Mouse (Mus musculus): ENCODE measurements around the gene Ufsp1. TPM values are rescaled to one million over a fixed set of nuclear protein-coding genes. Genes with fewer than 3 reads are reported as not detected.

Gene Ufsp1
- total RNA-seq, 2 experiments from 2014 or later = 5.2 TPM; not detected in 1

DNA sequence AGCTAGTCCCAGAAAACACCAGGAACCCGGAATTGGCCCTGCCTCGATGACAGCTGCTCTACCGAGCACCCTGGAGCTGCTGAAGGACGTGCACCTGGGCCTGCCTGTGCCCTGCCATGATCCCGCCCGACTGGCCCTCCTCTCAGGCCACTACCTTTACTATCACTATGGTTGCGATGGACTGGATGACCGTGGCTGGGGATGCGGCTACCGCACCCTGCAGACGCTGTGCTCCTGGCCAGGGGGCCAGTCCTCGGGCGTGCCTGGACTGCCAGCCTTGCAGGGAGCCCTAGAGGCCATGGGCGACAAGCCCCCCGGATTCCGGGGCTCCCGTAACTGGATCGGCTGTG, 290 bp downstream of the Ufsp1 start:
- peak; percentile 6 for ATAC-seq (replicated peaks; ENCODE audit: poor library complexity, severe bottlenecking)

DNA sequence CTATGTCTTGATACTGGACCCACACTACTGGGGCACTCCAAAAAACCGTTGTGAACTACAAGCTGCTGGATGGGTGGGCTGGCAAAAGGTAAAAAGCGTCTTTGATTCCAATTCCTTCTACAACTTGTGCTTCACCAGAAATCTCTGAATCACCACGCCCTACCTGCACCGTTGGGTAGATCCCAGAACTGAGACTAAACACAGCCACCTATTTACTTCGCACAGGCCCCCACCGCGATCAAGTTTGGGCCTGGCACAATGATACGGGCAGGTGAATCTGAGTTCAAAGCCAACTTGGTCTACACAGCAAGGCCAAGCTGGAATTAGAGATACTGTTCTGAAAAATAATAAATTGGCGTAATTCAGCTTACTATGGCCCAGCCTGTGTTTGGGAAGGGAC, 867 bp downstream of the Ufsp1 start:
- ATAC-seq (replicated peaks; ENCODE audit: poor library complexity, severe bottlenecking) = no peak

DNA sequence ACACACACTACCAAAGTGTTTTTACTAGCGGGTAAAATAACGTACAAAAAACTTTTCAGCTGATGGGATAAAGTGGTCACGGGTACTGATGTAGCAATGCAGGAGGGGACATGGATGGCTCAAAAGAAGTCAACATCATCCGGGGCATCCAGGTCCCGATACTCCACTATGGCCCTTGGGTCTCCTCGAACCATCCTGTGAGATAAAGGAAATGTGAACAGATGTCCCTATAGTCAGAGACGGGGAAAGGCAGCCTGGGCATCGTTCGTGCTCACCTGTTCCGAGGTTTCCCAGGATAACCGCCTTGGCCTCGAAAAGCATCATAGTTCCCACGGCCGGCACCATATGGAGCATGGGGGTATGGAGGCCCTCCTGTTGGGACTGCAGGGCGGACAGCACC, 1.3 kb downstream of the Ufsp1 start:
- ATAC-seq (replicated peaks; ENCODE audit: poor library complexity, severe bottlenecking) = no peak

DNA sequence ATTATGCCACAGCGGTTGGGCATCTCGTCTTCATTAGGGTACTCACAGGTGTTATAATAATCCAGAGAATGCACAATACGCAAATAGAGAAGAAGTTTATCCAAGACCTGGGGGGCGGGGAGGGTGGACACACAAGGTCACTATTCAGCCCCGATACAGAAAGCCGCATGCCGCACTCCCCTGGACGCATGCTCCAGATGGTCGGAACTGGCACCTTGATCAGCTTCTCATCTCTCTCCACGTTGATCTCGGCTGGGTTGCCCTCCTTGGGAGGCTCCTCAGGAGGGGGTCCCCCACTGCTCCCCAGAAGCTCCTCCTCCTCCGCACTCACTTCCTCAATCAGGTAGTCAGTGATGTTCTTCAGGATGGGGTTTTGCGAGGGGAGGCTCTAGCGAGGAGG, 2.7 kb downstream of the Ufsp1 start:
- no peak for ATAC-seq (replicated peaks; ENCODE audit: poor library complexity, severe bottlenecking)

DNA sequence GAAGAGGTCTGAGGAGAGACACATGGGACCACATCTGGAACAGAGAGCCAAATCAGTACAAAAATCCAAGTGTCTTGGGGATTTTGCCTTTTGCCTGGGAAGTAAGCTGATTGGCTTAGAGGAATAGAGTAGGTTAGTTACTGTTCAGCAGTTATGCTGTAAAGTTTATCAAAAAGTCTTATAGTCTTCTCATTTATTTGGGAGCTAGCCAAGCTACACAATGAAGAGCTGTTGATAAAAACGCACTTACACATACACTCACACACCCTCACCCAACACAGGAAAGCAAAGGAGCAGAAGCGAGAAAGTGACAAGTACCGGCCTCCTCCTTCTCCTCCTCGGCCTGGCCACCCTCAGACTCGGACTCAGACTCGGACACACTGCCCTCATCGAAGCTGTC, 4.8 kb downstream of the Ufsp1 start:
- ATAC-seq (replicated peaks; ENCODE audit: poor library complexity, severe bottlenecking) = no peak

DNA sequence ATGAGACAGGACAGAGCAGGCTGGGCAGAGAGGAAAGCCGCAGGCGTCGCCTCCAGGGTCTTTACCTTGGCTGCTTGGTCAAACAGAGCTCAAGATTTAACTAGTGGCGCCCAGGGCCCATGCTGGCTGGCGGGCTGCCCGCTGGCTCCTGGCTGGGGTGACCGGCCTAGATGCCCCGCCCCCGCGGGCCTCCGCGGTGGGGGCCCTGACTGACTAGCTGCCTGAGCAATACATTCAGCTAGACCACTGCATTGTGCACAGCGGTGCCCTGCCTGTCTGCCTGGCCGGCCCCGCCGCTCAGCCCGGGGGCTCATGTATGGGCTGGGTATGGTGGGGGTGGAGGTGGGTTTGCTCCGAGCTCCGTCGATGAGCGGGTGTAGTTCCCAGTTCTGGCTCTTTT, 6.8 kb downstream of the Ufsp1 start:
- no peak for ATAC-seq (replicated peaks; ENCODE audit: poor library complexity, severe bottlenecking)

DNA sequence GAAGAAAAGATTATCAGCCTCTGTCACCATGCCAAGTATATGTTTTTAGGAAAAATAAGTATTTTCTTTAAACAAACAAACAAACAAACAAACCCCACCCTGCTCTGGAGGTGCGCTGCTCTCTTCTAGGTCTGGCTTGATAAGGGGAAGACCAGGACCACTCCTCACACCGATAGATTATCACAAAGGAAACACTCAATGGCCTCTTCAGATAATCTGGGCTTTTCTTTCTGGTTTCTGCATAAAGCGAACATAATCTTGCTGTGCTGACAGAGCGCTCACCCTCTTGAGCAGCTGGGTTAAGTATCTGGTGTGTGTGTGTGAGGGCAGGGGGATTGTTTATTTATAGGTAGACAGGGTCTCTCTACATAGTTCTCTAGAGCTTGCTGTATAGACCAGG, 9.2 kb downstream of the Ufsp1 start:
- ATAC-seq (replicated peaks; ENCODE audit: poor library complexity, severe bottlenecking) = no peak

DNA sequence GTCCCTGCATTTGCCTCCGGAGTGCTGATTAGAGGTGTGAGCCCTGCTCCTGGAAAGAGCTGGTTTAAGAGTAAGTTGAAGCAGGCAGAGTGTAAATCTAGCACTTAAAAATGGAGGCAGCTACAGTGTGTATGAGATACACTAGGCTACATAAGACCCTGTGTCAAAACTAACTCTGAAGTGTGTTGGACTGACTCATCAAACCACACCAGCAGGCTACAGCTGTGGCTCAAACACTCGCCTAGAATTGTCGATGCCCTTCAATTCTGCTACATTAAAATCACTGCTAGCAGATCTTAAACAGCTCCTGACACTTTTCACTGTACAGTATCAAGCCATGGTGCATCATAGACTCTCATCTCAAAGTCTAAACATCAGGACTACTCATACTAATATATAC, 9.7 kb downstream of the Ufsp1 start:
- ATAC-seq (replicated peaks; ENCODE audit: poor library complexity, severe bottlenecking) = no peak

DNA sequence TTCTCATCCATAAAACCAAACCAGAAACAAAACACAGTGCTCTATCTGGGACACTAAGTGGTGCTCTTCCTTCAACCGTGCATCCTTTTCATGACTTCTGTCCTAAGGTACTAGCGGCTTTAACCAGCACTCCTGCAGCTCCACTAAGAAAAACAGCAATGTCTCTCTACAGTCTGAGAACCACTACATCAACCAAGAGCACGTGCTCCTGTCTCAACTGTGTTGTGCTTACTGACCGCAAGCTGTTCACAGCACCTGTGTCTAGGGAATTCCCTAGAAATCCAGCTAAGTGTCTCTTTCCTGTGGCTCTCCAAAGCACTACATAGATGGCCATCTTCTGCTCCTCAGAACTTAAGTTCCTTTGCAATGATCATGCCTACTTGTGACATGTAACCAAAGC, 10.4 kb downstream of the Ufsp1 start:
- no peak for ATAC-seq (replicated peaks; ENCODE audit: poor library complexity, severe bottlenecking)

DNA sequence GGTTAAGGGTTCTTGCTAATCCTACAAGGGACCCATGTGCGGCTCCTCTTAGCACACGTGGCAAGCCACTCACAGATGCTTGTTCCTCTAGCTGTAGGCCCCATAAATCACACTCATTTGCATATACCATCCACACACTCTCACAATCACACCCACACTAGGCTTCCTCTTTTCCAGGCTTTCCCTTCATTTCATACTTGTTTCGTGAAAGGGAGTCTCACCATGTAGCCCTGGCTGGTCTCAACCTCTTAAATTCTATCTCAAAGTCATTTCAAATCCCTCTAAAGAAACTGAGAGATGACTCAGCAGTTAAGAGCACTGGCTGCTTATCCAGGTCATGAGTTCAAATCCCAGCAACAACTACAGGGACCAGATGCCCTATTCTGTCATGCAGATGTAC, 11.4 kb downstream of the Ufsp1 start:
- ATAC-seq (replicated peaks; ENCODE audit: poor library complexity, severe bottlenecking) = peak; percentile 60

DNA sequence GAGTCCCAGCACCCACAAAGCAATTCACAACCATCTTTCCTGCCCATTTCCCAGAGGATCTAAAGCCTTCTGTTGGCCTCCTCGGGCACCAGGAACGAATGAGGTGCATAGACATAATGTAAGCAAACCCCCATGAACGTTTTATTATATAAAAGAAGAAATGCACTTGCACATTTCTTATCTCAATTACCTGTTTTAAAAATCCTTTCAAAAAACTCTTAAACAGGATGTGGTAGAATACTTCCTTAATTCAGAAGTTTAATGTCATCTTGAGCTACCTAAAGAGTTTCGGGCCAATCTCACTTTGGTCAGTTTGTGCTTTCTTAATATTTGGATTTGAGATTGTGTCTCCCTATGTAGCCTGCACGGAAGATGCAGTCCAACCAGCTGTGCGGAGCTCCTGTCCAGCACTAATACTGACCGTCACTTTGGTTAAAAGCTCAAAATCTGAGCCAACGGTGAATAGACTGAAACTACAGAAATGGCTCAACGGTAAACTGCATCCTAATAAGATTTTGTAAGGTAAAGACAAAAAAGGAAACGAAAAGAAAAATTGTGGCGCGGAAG, 12.1 kb downstream of the Ufsp1 start:
- ATAC-seq (replicated peaks; ENCODE audit: poor library complexity, severe bottlenecking) = no peak

DNA sequence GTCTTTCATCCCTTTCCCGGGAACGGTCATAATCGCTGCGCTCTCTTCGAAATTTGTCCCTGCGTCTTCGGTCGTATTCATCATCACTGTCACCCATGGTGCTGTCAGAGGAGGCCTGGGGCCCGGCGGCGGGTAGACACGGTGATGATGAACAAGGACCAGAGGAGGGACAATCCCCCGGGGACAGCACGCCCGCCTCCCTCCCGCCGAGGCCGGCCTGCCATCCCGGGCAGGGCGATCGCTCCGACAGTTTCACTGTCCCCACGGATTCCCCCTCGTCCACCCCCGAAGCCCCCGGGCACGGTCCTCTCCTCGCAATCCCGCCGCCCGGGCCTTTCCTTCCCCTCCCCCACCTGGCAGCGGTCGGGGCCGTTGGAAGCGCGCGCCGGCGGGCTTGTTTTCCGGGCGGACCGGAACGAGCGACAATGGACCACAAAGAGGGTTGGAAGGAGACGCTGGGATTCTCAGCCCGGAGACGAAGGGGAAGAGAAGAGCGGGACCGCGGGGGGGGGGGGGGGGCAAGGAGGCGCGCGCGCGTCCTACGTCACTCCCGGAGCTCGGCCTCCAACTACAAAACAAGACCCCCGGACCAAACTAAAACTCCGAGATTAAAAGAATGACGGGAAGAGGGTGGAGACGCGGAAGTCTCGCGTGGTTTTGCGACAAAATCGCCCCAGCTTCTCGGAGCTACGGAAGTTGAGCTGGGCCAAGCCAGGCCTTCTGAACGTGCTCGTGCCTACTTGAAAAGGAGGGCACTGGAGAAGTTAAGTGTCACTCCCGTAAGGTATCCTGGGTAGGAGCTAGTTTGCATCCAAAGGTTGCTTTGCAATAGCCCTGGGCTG, 12.9 kb downstream of the Ufsp1 start, which contains the start of gene Srrt:
Srrt (minus strand) TSS at position 604 of the 842 bp plus-strand sequence.
- peak; percentile 72 for ATAC-seq (replicated peaks; ENCODE audit: poor library complexity, severe bottlenecking)

DNA sequence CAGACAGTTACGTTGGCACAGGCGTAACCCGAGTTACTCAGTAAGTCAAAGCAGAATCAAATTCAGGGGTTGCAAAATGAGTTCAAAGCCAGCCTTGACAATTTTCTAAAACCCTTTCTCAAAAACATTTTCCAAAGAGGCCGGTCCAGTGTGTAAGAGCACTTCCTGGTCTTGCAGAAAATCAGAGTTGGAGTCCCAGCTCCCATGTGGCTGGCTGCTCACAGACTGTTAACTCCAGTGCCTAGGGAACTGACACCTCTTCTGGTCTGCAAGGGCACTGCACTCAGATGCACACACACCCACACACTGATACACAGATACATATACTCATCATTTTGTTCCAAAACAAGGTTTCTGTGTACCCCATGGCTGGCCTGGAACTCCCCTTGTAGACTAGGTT, 13.9 kb downstream of the Ufsp1 start:
- ATAC-seq (replicated peaks; ENCODE audit: poor library complexity, severe bottlenecking) = no peak

DNA sequence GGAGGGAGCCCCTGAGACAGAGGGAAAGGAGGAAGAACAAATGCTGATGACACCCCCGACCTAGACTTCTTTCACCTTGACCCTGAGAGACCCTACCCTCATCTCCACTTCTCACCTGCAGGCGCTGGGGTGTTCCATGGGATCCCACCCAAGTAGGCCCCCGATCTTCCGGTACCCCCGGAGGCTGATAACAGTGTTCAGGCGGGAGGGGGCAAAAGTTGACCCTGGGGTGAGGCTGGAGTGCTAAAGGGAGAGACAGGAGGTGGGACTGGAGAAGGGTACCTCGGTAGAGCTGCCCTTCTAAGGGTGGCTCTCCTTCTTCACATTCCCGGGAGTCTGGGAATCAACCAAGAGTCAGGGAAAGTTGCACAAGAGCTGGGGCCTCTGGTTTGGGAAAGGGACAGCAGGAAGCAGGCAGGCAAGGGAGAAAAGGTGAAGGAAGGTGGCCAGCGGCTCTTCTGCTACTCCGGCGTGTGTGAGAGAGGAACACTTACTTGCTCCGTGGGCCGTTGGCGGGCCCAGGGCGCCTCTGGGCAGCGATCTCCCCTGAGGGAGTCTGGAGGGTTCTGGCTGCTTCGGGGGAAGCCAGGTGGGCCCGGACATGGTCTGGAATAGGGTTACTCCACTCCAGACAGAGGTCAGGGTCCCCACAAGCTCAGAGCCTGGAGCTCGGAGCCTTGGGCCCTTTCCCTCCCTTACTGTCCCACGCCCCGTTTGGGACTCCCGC, 19.2 kb downstream of the Ufsp1 start:
- ATAC-seq (replicated peaks; ENCODE audit: poor library complexity, severe bottlenecking) = peak; percentile 7; the same call in 1 of the 2 replicates

DNA sequence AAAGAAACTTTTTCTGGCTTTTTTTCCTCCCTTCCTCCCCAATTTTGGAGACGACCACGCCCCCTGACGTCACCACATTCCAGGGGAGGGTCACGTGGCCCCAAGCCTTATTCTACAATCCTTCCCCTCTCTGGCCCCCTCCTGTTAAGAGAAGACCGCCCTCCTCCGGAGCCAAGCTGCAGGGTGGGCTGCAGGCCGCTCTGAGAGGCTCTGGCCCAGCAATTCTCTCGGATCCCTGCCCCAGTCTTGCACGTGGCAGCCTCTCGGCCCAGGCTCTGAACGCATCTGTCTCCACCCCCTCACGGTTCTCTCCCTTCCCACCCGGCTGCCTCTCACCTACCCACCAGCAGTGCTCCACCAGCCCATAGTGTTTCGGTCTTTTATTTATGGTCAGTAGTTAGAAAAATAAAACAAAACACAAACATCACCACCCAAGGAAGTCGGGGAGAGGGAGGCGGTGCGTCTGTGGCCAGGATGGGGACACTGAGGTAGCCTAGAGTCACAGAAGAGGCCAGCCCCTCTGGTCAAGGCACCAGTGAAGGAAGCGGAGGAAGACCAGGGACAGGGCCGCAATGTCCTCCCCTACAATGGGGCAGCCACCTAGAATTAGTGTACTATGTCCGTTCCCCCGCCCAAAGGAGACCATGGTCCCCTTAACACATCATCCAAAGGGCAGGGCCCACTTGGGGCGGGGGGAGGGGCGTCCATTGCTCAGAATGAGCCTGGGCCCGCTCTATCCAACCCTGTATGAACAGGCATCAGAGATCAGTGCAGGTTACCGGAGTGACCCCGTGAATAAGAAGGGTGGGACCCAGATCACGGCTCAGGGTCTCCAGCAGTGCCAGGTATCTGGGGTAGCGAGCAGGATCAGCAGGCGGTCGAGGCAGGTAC, 20.0 kb downstream of the Ufsp1 start, which contains the start of gene Trip6:
Trip6 (minus strand) TSS at position 212 of the 891 bp plus-strand sequence.
- ATAC-seq (replicated peaks; ENCODE audit: poor library complexity, severe bottlenecking) = peak; percentile 31

DNA sequence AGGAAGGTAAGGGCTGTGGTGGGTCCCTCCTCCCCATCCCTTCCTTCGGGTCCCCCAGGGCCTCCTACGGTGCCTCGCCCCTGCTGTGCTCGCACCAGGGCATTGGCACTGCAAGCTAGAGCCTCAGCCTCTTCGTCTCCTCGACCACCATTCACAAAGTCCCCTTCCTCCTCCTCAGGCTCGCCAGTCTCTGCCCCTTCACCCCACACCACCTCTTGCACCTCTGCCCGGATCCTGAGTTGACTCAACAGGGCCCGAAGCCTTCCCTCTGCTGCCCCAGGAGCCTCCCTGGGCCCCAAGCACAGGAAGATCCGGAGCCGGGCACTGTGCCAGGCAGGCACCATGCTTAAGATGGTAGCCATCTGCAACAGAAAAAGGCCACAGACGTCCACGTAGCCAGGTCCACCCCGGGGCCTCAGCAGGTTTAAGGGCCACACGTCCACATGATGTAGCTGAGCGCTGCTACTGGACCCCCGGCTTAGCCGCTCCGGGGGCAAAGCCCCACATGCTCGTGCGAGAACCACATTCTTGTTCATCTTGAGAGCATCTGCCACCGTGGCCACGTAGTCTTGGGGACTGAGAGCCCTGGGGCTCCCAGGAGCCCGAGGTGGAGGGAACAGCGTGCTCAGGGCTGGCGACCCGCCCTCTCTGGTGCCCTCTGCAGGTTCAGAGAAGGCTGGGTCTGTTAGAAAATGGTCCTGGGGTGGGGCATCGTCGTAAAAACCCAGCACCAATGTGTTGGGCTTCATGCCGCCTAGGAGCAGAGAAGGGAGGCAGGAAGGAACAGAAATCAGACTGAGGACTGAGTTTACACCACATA, 20.9 kb downstream of the Ufsp1 start:
- peak; percentile 58 for ATAC-seq (replicated peaks; ENCODE audit: poor library complexity, severe bottlenecking)

DNA sequence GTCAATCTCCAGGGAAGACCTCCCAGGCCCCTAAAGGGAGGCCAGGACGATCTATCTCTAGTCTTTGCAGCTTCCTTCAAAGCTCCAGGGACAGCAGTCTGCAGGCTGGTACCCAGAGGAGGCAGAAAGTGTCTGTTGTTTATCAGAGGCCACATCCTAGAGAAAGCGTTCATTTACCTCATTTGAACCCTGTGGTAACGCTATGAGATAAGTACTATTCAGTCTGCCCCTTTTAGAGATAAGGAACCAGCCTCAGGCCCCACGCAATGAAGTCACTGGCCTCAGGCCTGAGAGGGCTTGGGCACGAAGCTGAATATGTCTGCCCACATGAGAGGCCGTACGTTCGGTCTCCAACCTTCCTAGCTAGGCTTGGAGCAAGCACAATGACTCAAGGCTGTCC, 22.9 kb downstream of the Ufsp1 start:
- no peak for ATAC-seq (replicated peaks; ENCODE audit: poor library complexity, severe bottlenecking)

DNA sequence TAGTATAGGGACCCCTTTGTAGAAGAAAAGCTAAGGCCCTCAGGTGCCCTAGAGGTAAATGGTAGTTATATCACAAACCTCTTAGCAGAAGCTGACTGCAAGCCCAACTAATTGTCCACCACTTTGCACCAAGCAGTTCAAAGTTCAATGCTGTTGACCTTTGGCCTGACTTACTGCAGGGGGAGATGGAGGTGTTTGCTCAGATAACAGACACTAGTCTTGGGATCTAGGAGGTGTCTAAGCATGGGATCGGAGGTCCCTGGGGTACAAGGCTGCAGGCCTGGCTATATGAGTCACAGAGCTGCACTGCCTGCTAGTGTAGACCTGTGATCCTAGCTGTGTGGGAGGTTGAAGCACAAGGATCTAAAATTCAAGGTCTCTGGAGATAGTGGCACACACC, 24.1 kb downstream of the Ufsp1 start:
- ATAC-seq (replicated peaks; ENCODE audit: poor library complexity, severe bottlenecking) = no peak

DNA sequence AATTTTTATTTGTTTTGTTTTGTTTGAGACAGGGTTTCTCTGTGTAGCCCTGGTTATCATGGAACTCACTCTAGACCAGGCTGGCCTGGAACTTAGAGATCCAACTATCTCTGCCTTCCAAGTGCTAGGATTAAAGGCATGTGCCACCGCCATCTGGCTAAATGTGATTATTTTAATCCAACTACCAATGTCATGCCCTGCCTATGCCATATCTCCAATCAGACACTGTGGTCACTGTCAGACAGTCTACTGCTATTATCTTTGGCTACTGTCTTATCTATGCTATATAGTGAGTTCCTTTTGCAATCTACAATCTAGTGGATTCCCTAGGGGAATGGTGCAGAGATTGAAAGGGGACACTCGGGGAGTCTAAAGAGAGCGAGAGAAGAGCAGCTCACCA, 26.6 kb downstream of the Ufsp1 start:
- no peak for ATAC-seq (replicated peaks; ENCODE audit: poor library complexity, severe bottlenecking)

DNA sequence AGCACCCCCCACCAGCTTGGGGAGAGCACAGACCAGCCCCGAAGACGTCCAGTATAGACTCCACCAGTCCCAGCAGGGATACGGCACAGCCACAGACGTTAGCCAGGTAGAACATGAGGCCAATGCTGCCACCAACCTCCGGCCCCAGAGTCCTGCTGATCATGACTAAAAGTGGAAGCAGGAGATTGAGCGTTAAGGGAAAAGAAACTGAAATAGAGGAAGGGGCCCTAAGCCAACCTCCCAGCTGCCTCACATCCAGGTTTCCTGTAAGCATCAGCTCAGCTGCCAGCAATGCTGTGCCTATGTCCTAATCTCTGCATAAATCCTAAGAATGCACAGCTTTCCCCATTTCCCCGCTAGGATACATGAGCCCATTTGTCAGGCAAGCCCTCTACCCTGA, 36.5 kb downstream of the Ufsp1 start:
- peak; percentile 61 for ATAC-seq (replicated peaks; ENCODE audit: poor library complexity, severe bottlenecking)
